Mouse (Mus musculus): ENCODE results near the gene Nostrin.

- TF ChIP-seq TCF3 (IDR thresholded peaks at IDR 0.05; ENCODE audit: insufficient read length, low read depth) (no peak), POLR2A (IDR thresholded peaks at IDR 0.05; ENCODE audit: insufficient read length, low read depth) (no peak), MAX (IDR thresholded peaks at IDR 0.05; ENCODE audit: low read depth) (no peak)
Observed at GRCm38 (mm10) chr2:69232101-69232500, 96.5 kb downstream of the Nostrin start.

Measured in myocyte (in vitro differentiated cells).